Mouse (Mus musculus) embryonic facial prominence, embryonic 14.5 days (tissue): ENCODE measurements around the gene Wrap53. TPM values are rescaled to one million over a fixed set of nuclear protein-coding genes. Genes with fewer than 3 reads are reported as not detected.

Experiments used
- ATAC-seq: fragments of 200-750 bp; cut with Nextera tagmentation; 2 replicates; pipeline ENCODE4 v1.8.0; 2017; ENCODE audit warnings: low read depth, moderate number of reproducible peaks, moderate TSS enrichment
- DNase-seq: peaks from one replicate; pipeline ENCODE4 v3.0.0-alpha.2; 2015; ENCODE audit warnings: low spot score
- H3K27ac ChIP-seq: fragments of 300-500 bp; sonication (generic); replicated peaks from 2 replicates; pipeline ENCODE4 v1.5.1; 2014; ENCODE audit warnings: low read depth, mild to moderate bottlenecking, low read length, moderate library complexity
- H3K27me3 ChIP-seq: fragments of 300-500 bp; sonication (generic); replicated peaks from 2 replicates; pipeline ENCODE4 v1.6.1; 2014; ENCODE audit warnings: low read length; ENCODE audit not compliant: control insufficient read depth, insufficient read depth
- H3K36me3 ChIP-seq: fragments of 300-500 bp; sonication (generic); 2 replicates; pipeline ENCODE4 v1.6.1; 2014; ENCODE audit warnings: low read length, mixed read lengths; ENCODE audit not compliant: control insufficient read depth, insufficient read depth
- H3K4me1 ChIP-seq: fragments of 300-500 bp; sonication (generic); 2 replicates; pipeline ENCODE4 v1.6.1; 2014; ENCODE audit warnings: antibody characterized with exemption, low read length; ENCODE audit not compliant: control insufficient read depth, insufficient read depth
- H3K4me2 ChIP-seq: fragments of 300-500 bp; sonication (generic); 2 replicates; pipeline ENCODE4 v1.6.1; 2014; ENCODE audit warnings: low read depth, mild to moderate bottlenecking, low read length, moderate library complexity, mixed read lengths
- H3K4me3 ChIP-seq: fragments of 300-500 bp; sonication (generic); 2 replicates; pipeline ENCODE4 v1.5.1; 2014; ENCODE audit warnings: low read depth, mild to moderate bottlenecking, low read length
- H3K9ac ChIP-seq: fragments of 300-500 bp; sonication (generic); 2 replicates; pipeline ENCODE4 v1.6.1; 2014; ENCODE audit warnings: low read depth, mild to moderate bottlenecking, low read length, moderate library complexity, mixed read lengths
- H3K9me3 ChIP-seq: fragments of 300-500 bp; sonication (generic); 2 replicates; pipeline ENCODE4 v1.6.1; 2016; ENCODE audit warnings: low read length; ENCODE audit not compliant: control insufficient read depth
- WGBS: fragments of 180-500 bp; shearing (Covaris S2); extraction: QIAGEN DNeasy Blood & Tissue Kit; methylation state at CpG from one replicate; pipeline ENCODE4 v1.1.7; 2014; 5-methylcytosine and 5-hydroxymethylcytosine counted together
- polyA plus RNA-seq: library from polyadenylated mRNA; unstranded; fragments of >200 nt; fragmentation: Nextera tagmentation; extraction: Ambion mirVana; gene quantifications from 2 replicates; pipeline ENCODE4 v1.2.1, GENCODE M21; 2014

The Wrap53 gene
- polyA plus RNA-seq, 1 experiment from 2014 or later, result 18.4 TPM

- Histone ChIP-seq H3K4me3 (peak overlapping the region; percentile 30), H3K4me2 (peak overlapping the region; percentile 64), H3K27ac (peak overlapping the region; percentile 85), H3K9ac (peak overlapping the region; percentile 68), H3K27me3 (no peaks in the 10 kb centered on the region), H3K4me1 (peaks cover 12% of the 10 kb centered on the region), H3K9me3 (no peaks in the 10 kb centered on the region), H3K36me3 (no peaks in the 10 kb centered on the region)
- ATAC-seq, result peak; percentile 67
- peak; percentile 82 for DNase-seq
- WGBS, result 5% methylated on average over 30 of the region's 30 CpGs
These were observed 52.7 kb downstream of the Wrap53 start for GRCm38 (mm10) chr11:69527098-69528030.

- DNase-seq (no peak), ATAC-seq (no peak)
- Histone ChIP-seq H3K4me3 (peak overlapping the region; percentile 30), H3K27ac (peak overlapping the region; percentile 85), H3K9ac (peak overlapping the region; percentile 68), H3K4me2 (peak overlapping the region; percentile 64), H3K4me1 (peaks cover 12% of the 10 kb centered on the region), H3K9me3 (no peaks in the 10 kb centered on the region), H3K27me3 (no peaks in the 10 kb centered on the region), H3K36me3 (no peaks in the 10 kb centered on the region)
- 17% methylated on average over 4 of the region's 4 CpGs for WGBS
These were observed 53.4 kb downstream of the Wrap53 start for GRCm38 (mm10) chr11:69526631-69527030.

DNA sequence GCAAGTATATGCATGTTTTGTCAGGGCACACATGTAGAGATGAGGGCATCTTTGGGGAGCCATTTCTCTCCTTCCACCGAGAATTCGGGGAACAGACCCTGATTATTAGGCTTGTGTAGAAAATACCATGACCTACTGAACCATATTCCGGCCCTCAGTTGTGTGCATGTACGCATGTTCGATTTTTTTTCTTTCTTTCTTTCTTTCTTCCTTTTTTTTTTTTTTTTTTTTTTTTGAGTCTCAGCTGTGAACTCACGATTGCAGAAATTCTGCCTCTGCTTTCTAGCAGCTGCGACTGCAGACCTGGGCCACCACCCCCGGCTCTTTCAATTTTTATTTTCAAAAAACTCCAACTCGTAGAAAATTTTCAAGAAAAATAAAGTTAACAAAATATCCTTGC lies 54.4 kb downstream of the Wrap53 start:
- ATAC-seq (no peak), DNase-seq (no peak)
- no peaks in the 10 kb centered on the region for H3K9me3 ChIP-seq
- no peaks in the 10 kb centered on the region for H3K36me3 ChIP-seq
- 79% methylated on average over 9 of the region's 9 CpGs for WGBS
- H3K4me3 ChIP-seq, result no peak overlapping the region
- no peak overlapping the region for H3K27ac ChIP-seq
- no peak overlapping the region for H3K9ac ChIP-seq
- no peak overlapping the region for H3K4me2 ChIP-seq
- H3K27me3 ChIP-seq, result no peaks in the 10 kb centered on the region
- peaks cover 12% of the 10 kb centered on the region for H3K4me1 ChIP-seq

- no peak overlapping the region for H3K9ac ChIP-seq
- DNase-seq (no peak), ATAC-seq (no peak)
- H3K36me3 ChIP-seq, result no peaks in the 10 kb centered on the region
- no peak overlapping the region for H3K4me2 ChIP-seq
- peaks cover 12% of the 10 kb centered on the region for H3K4me1 ChIP-seq
- 81% methylated on average over 4 of the region's 4 CpGs for WGBS
- no peak overlapping the region for H3K4me3 ChIP-seq
- H3K27me3 ChIP-seq, result no peaks in the 10 kb centered on the region
- H3K9me3 ChIP-seq, result no peaks in the 10 kb centered on the region
- no peak overlapping the region for H3K27ac ChIP-seq
These were observed 56.4 kb downstream of the Wrap53 start for GRCm38 (mm10) chr11:69523651-69524050.

GRCm38 (mm10) chr11:69521526-69522149 lies 58.4 kb downstream of the Wrap53 start:
- DNase-seq (peak; percentile 47), ATAC-seq (no peak)
- peaks cover 10% of the 10 kb centered on the region for H3K4me1 ChIP-seq
- no peak overlapping the region for H3K27ac ChIP-seq
- H3K4me3 ChIP-seq, result no peak overlapping the region
- WGBS, result 73% methylated on average over 9 of the region's 9 CpGs
- no peaks in the 10 kb centered on the region for H3K9me3 ChIP-seq
- H3K27me3 ChIP-seq, result no peaks in the 10 kb centered on the region
- no peak overlapping the region for H3K4me2 ChIP-seq
- no peaks in the 10 kb centered on the region for H3K36me3 ChIP-seq
- no peak overlapping the region for H3K9ac ChIP-seq

DNA sequence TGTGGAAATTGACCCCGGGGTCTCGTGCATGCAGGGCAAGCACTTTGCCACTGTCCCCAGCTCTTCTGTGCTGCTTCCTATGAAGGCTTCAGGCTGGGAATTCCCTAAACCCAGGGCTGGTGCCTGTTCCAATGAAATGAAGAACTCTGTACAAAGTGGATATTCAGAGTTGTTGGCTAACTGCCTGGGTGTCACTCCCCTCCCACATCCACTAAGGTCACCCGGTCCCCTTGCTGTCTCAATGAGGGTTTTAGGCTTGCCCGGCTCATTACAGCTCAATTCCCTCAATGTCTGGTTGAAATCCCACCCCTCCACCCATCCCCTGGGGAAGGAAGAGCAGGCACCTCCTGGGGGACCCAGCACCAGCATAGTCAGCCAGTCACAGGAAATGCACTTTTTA lies 60.1 kb downstream of the Wrap53 start:
- WGBS, result 64% methylated on average over 4 of the region's 4 CpGs
- DNase-seq (peak; percentile 24), ATAC-seq (no peak)
- H3K9me3 ChIP-seq, result no peaks in the 10 kb centered on the region
- no peak overlapping the region for H3K27ac ChIP-seq
- no peaks in the 10 kb centered on the region for H3K36me3 ChIP-seq
- no peak overlapping the region for H3K4me2 ChIP-seq
- H3K9ac ChIP-seq, result no peak overlapping the region
- no peak overlapping the region for H3K4me3 ChIP-seq
- H3K4me1 ChIP-seq, result peaks cover 20% of the 10 kb centered on the region
- H3K27me3 ChIP-seq, result no peaks in the 10 kb centered on the region

DNA sequence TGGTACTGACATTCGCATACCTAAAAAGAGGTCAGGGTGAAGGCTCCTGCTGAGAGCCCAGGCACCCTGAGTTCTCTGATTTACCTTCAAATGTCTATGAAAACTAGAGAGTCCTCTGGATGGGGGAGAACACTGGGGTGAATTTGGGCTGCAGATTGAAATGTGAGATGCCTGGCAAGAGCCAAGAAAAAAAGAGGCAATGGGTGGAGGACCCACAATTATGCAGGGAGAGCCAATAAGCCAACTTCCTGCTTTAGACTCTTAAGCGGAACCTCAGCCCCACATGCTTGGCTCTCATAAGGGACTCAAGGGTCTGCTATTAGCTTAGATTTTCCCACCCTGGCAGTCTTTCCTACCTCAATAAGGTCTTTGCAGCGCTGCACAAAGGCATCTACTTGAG lies 63.4 kb downstream of the Wrap53 start:
- peak overlapping the region; percentile 74 for H3K27ac ChIP-seq
- ATAC-seq (no peak), DNase-seq (peak; percentile 82)
- H3K4me1 ChIP-seq, result peaks cover 20% of the 10 kb centered on the region
- H3K9ac ChIP-seq, result peak overlapping the region; percentile 37; the same call in 1 of the 2 replicates
- no peaks in the 10 kb centered on the region for H3K27me3 ChIP-seq
- H3K4me2 ChIP-seq, result peak overlapping the region; percentile 43
- WGBS, result 43% methylated on average over 3 of the region's 3 CpGs
- H3K36me3 ChIP-seq, result no peaks in the 10 kb centered on the region
- H3K4me3 ChIP-seq, result peak overlapping the region; percentile 14; the same call in 1 of the 2 replicates
- no peaks in the 10 kb centered on the region for H3K9me3 ChIP-seq

DNA sequence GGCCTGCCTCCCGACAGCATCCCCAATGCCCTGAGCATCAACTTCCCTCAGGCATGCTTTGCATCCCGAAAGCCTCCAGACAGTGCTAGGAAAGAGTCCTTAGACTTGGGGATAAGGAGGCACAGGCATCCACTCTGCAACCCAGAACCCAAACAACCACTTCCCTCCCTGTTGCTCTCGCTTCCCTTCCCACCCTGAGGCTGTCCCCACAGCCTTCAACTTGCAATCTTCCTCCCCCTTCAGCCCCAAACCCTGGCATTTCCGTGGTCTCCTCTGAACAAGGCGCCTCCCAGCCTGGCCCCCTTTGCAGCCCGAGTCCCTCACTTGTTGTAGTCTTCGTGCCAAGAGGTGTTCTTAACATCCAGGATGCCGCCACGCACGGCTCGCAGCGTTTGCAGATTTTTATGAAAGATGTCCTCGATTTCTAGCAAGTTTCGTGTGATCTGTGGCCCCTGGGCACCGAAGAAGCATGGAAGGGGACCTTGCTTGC lies 63.9 kb downstream of the Wrap53 start:
- H3K27me3 ChIP-seq, result no peaks in the 10 kb centered on the region
- peak overlapping the region; percentile 14; the same call in 1 of the 2 replicates for H3K4me3 ChIP-seq
- peak overlapping the region; percentile 74 for H3K27ac ChIP-seq
- DNase-seq (peak; percentile 36), ATAC-seq (no peak)
- H3K4me2 ChIP-seq, result peak overlapping the region; percentile 43
- H3K4me1 ChIP-seq, result peaks cover 20% of the 10 kb centered on the region
- H3K36me3 ChIP-seq, result no peaks in the 10 kb centered on the region
- no peaks in the 10 kb centered on the region for H3K9me3 ChIP-seq
- WGBS, result 56% methylated on average over 14 of the region's 15 CpGs
- peak overlapping the region; percentile 37 for H3K9ac ChIP-seq
